Comparison of ENCODE assay signal across 27 mouse cellular contexts in genomic region chr17:50284845-50285244, GRCm38 (mm10). TPM values are rescaled to one million over a fixed set of nuclear protein-coding genes. Genes with fewer than 3 reads are reported as not detected.
"Had no signal": no experiment of that assay in that cellular context is flagged by ENCODE, and none has a peak within 500 bp of the region (broad histone marks: within the 10 kb centered on the region; RNA-seq: fewer than 3 reads in every experiment).

No protein-coding gene starts in this region.

- H3K9me3 ChIP-seq: heart, embryonic 13.5 days; heart, embryonic 15.5 days; hindbrain, embryonic 13.5 days; hindbrain, embryonic 15.5 days; kidney, embryonic 15.5 days; limb, embryonic 13.5 days; limb, embryonic 15.5 days; liver, embryonic 12.5 days had no signal

- H3K36me3 ChIP-seq: heart, embryonic 13.5 days; heart, embryonic 15.5 days; hindbrain, embryonic 13.5 days; hindbrain, embryonic 15.5 days; kidney, embryonic 15.5 days; limb, embryonic 13.5 days; limb, embryonic 15.5 days; liver, embryonic 12.5 days had no signal

- DNase-seq: gastrocnemius, postnatal 14 days; gastrocnemius, postnatal 36 days; heart, adult 2 months; heart, postnatal 14 days; heart, postnatal 36 days; kidney, adult 11 months; kidney, adult 2 months; kidney, adult 9 months; kidney, postnatal 14 days; kidney, postnatal 36 days; layer of hippocampus, postnatal 36 days; left cerebral cortex, postnatal 4 days had no signal

- H3K4me3 ChIP-seq: heart, adult 2 months; heart, embryonic 13.5 days; heart, embryonic 15.5 days; hindbrain, embryonic 13.5 days; hindbrain, embryonic 15.5 days; kidney, embryonic 15.5 days; layer of hippocampus, adult 2 months; limb, embryonic 13.5 days; limb, embryonic 15.5 days; liver, embryonic 12.5 days had no signal

- H3K27me3 ChIP-seq: heart, embryonic 13.5 days; heart, embryonic 15.5 days; hindbrain, embryonic 13.5 days; hindbrain, embryonic 15.5 days; limb, embryonic 13.5 days; limb, embryonic 15.5 days; liver, embryonic 12.5 days had no signal

- H3K9ac ChIP-seq: heart, embryonic 13.5 days; heart, embryonic 15.5 days; hindbrain, embryonic 13.5 days; hindbrain, embryonic 15.5 days; kidney, embryonic 15.5 days; limb, embryonic 13.5 days; limb, embryonic 15.5 days; liver, embryonic 12.5 days; liver, embryonic 14.5 days had no signal

- H3K27ac ChIP-seq: heart, adult 2 months; heart, embryonic 13.5 days; heart, embryonic 15.5 days; hindbrain, embryonic 13.5 days; hindbrain, embryonic 15.5 days; hindbrain, postnatal 0 days; kidney, embryonic 15.5 days; kidney, postnatal 0 days; layer of hippocampus, adult 2 months; limb, embryonic 13.5 days; limb, embryonic 15.5 days; liver, embryonic 12.5 days; liver, embryonic 14.5 days had no signal

- ATAC-seq: hindbrain, postnatal 0 days; intestine, embryonic 16.5 days; liver, embryonic 12.5 days had no signal

- H3K4me1 ChIP-seq: heart, embryonic 15.5 days; hindbrain, embryonic 13.5 days; hindbrain, embryonic 15.5 days; kidney, embryonic 15.5 days; limb, embryonic 13.5 days; limb, embryonic 15.5 days; liver, embryonic 12.5 days had no signal

RNA-seq across cellular contexts. Expression of gene Dazl, which starts 8.6 kb away (rescaled TPM):
- polyA plus RNA-seq: kidney, adult 2 months; kidney, postnatal 0 days; limb, embryonic 11.5 days; limb, embryonic 13.5 days; liver, adult 2 months had no signal
